In the genomic region with DNA sequence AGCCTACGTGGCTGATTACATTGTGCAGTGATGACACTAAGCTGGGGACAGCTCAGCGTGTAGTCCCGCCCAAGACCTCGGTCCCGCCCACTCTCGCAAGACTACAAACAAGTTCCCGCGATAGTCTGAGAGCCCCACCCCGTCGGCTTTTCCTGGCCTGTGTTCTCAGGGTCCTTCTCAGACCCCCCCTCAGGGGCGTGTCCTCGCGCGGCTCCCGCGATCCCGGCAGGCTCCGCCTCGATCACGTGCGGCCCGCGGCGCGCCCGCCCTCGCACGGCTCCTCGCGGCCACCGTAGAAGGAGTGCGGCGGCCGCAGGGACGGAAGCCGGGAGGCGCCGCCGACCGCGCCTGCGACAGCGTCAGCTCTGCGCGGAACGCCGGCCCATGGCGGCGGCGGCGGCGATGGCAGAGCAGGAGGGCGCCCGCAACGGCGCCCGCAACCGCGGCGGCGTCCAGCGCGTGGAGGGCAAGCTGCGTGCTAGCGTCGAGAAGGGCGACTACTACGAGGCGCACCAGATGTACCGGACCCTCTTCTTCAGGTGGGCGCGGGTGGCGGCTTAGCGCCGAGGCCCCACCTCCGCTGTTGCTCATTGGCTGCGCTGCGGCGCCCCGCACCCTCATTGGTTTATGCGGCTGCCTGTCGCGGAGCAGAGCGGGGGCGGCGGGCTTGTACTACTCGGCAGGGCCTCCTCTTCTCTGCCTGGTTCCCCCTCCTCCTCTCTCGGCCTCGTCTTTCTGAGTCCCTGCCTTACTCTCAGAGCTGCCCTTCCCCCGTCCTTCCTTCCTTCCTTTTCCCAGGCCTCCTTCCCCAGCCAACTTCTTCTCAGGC, we compare ENCODE assay signal across 8 mouse cellular contexts. TPM values are rescaled to one million over a fixed set of nuclear protein-coding genes. Genes with fewer than 3 reads are reported as not detected.
DNase-seq lines count a peak whose midpoint lies in the region; ATAC-seq and TF ChIP-seq lines count a peak whose summit lies in the region.

Gene Get4, plus strand, starts transcription at position 244 of the 829 bp plus-strand sequence.

- peak within 1 kb of the TSS; percentile 66 for H3K4me2 ChIP-seq in embryonic facial prominence, embryonic 15.5 days (replicated peaks)
- H3K4me2 ChIP-seq in limb, embryonic 14.5 days (replicated peaks; ENCODE audit: low read depth, low read length, severe bottlenecking), result peak within 1 kb of the TSS; percentile 64
- peak within 1 kb of the TSS; percentile 85 for H3K4me2 ChIP-seq in midbrain, postnatal 0 days (ENCODE audit: low read depth, low read length, poor library complexity, severe bottlenecking)

- peak; percentile 58; the same call in 1 of the 2 replicates for TF ChIP-seq POLR2A in bone marrow, adult 2 months (IDR thresholded peaks at IDR 0.05; ENCODE audit: borderline replicate concordance, control insufficient read depth, low read depth, low read length)
- 0 out of 2 replicates have a peak, but pooled peaks have one; percentile 37 for TF ChIP-seq POLR2A in limb, embryonic 14.5 days (IDR thresholded peaks at IDR 0.05; ENCODE audit: borderline replicate concordance, extremely low read depth, insufficient read depth, insufficient read length)

- H3K4me1 ChIP-seq in bone marrow, adult 2 months (ENCODE audit: control insufficient read depth, insufficient read depth, low read length), result peaks cover 6% of the 10 kb centered on the region
- H3K4me1 ChIP-seq in embryonic facial prominence, embryonic 15.5 days, result peaks cover 26% of the 10 kb centered on the region
- peaks cover 8% of the 10 kb centered on the region for H3K4me1 ChIP-seq in limb, embryonic 14.5 days (ENCODE audit: control insufficient read depth, insufficient read depth, low read length)
- peaks cover 6% of the 10 kb centered on the region for H3K4me1 ChIP-seq in midbrain, postnatal 0 days (ENCODE audit: insufficient read depth, low read length)

- peak; percentile 99 for DNase-seq in 416B (ENCODE audit: low read depth)
- DNase-seq in heart, adult 8-10 months (ENCODE audit: low spot score), result peak; percentile 99
- DNase-seq in kidney, adult 9 months, result peak; percentile 100
- DNase-seq in limb, embryonic 14.5 days (ENCODE audit: low spot score), result peak; percentile 100
- peak; percentile 100 for DNase-seq in midbrain, postnatal 0 days (ENCODE audit: low spot score)
- peak; percentile 94 to 96 for DNase-seq in spleen, postnatal 14 days (ENCODE audit: low spot score in 2 of 2)

- peak within 1 kb of the TSS; percentile 92 for H3K27ac ChIP-seq in bone marrow, adult 2 months (ENCODE audit: control insufficient read depth, insufficient read depth, low read depth, low read length, poor library complexity)
- H3K27ac ChIP-seq in embryonic facial prominence, embryonic 15.5 days (replicated peaks), result peak within 1 kb of the TSS; percentile 96
- H3K27ac ChIP-seq in limb, embryonic 14.5 days (replicated peaks; ENCODE audit: low read depth, low read length), result peak within 1 kb of the TSS; percentile 85
- H3K27ac ChIP-seq in midbrain, postnatal 0 days (ENCODE audit: low read depth, low read length), result peak within 1 kb of the TSS; percentile 92

- under 1% methylated on average over 90 of the region's 90 CpGs for WGBS in bone marrow, adult 2 months
- WGBS in embryonic facial prominence, embryonic 15.5 days, result under 1% methylated on average over 89 of the region's 90 CpGs
- WGBS in limb, embryonic 14.5 days, result under 1% methylated on average over 57 of the region's 90 CpGs
- WGBS in midbrain, postnatal 0 days, result under 1% methylated on average over 78 of the region's 90 CpGs

- H3K9ac ChIP-seq in embryonic facial prominence, embryonic 15.5 days, result peak within 1 kb of the TSS; percentile 72
- H3K9ac ChIP-seq in limb, embryonic 14.5 days (ENCODE audit: low read depth, low read length, severe bottlenecking), result peak within 1 kb of the TSS; percentile 78
- peak within 1 kb of the TSS; percentile 77 for H3K9ac ChIP-seq in midbrain, postnatal 0 days (replicated peaks; ENCODE audit: low read length, poor library complexity, severe bottlenecking)

- no peak for TF ChIP-seq CTCF in bone marrow, adult 2 months (IDR thresholded peaks at IDR 0.05; ENCODE audit: control insufficient read depth, insufficient read depth, low read length)
- TF ChIP-seq CTCF in midbrain, postnatal 0 days (IDR thresholded peaks at IDR 0.05), result no peak

- peaks cover 32% of the 10 kb centered on the region for H3K36me3 ChIP-seq in embryonic facial prominence, embryonic 15.5 days
- H3K36me3 ChIP-seq in limb, embryonic 14.5 days (ENCODE audit: control insufficient read depth, insufficient read depth, low read length), result peaks cover 34% of the 10 kb centered on the region
- peaks cover 24% of the 10 kb centered on the region; the same call in 1 of the 2 replicates for H3K36me3 ChIP-seq in midbrain, postnatal 0 days (ENCODE audit: insufficient read depth, low read length)

- H3K4me3 ChIP-seq in bone marrow, adult 2 months (replicated peaks; ENCODE audit: control insufficient read depth, low read depth, low read length), result peak within 1 kb of the TSS; percentile 82
- H3K4me3 ChIP-seq in embryonic facial prominence, embryonic 15.5 days (replicated peaks), result peak within 1 kb of the TSS; percentile 90
- H3K4me3 ChIP-seq in limb, embryonic 14.5 days (replicated peaks; ENCODE audit: low read length), result peak within 1 kb of the TSS; percentile 80
- peak within 1 kb of the TSS; percentile 63 for H3K4me3 ChIP-seq in midbrain, postnatal 0 days (ENCODE audit: low read depth, low read length)

- H3K27me3 ChIP-seq in embryonic facial prominence, embryonic 15.5 days, result no peaks in the 10 kb centered on the region
- no peaks in the 10 kb centered on the region for H3K27me3 ChIP-seq in limb, embryonic 14.5 days (ENCODE audit: control insufficient read depth, insufficient read depth, low read length)
- no peaks in the 10 kb centered on the region for H3K27me3 ChIP-seq in midbrain, postnatal 0 days (ENCODE audit: insufficient read depth, low read length)

- no peaks in the 10 kb centered on the region for H3K9me3 ChIP-seq in embryonic facial prominence, embryonic 15.5 days (replicated peaks)
- no peaks in the 10 kb centered on the region for H3K9me3 ChIP-seq in limb, embryonic 14.5 days (ENCODE audit: control insufficient read depth, low read length)
- H3K9me3 ChIP-seq in midbrain, postnatal 0 days (ENCODE audit: low read length), result no peaks in the 10 kb centered on the region

- peak; percentile 95 for ATAC-seq in embryonic facial prominence, embryonic 15.5 days (ENCODE audit: insufficient number of reproducible peaks, low FRiP score, low TSS enrichment, low read depth)
- ATAC-seq in limb, embryonic 14.5 days (ENCODE audit: low FRiP score, low read depth), result peak; percentile 94
- ATAC-seq in midbrain, postnatal 0 days (ENCODE audit: low FRiP score), result peak; percentile 96

RNA-seq across cellular contexts. Expression of gene Get4, which starts in this region (rescaled TPM):
- polyA plus RNA-seq in bone marrow, adult 2 months (2011; ENCODE audit: insufficient read depth, insufficient read length, low replicate concordance, missing spikeins), result 43.5 and 60.2 TPM in 2 replicates
- 148 and 154 TPM in 2 replicates for polyA plus RNA-seq in embryonic facial prominence, embryonic 15.5 days (2015; fragmentation: Nextera tagmentation; extraction: Ambion mirVana)
- 10 to 100 TPM; 39.1 to 45.9 (median 43.7) TPM for total RNA-seq in heart, adult 8-10 months (2022)
- 136 and 149 TPM in 2 replicates for polyA plus RNA-seq in limb, embryonic 14.5 days (2012; rRNA removed)
- 152 and 154 TPM in 2 replicates for polyA plus RNA-seq in limb, embryonic 14.5 days (2014; fragmentation: Nextera tagmentation; extraction: Ambion mirVana)
- 48.5 and 48.9 TPM in 2 replicates for total RNA-seq in midbrain, postnatal 0 days (2014; rRNA removed)
- polyA plus RNA-seq in midbrain, postnatal 0 days (2015; fragmentation: Nextera tagmentation; extraction: Ambion mirVana), result 135 and 142 TPM in 2 replicates

Comparison
In these comparisons a context has a peak if more than half of its experiments do, and no peak if none do; other contexts are left out.
1. Peak in every context shown above with its lines: DNase-seq, ATAC-seq, H3K4me3 ChIP-seq and H3K27ac ChIP-seq.